8 mouse cellular contexts compared by ENCODE assay signal in the genomic region with DNA sequence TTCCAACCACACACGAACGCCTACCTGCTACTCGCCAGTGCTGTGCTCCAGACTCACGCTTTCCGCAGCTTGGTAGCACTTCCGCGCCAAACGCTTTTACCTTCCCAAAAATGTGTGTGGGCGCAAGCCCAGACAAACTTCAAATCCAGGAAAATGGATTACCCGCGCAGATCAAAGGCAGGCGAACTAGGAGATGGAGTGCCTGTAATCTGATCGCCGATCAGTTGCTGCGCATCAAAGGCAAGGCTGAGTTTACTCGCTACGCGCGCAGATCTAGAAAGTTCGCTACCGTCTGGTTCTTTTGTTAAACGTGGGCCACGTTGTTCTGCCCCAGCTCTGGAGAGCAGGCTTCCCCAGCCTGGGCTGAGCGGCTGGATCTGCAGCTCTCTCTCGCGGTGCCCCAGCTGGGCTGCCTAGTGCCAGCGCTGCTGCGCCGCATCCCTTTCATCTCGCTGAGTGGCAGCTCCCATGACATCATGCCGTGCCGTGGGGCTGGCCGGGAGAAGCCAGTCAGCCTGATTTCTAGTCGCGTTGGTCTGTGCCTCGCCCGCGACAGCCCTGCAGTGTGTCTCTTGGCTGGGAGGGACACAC. TPM values are rescaled to one million over a fixed set of nuclear protein-coding genes. Genes with fewer than 3 reads are reported as not detected.
A peak's percentile ranks its signal among the peaks of the same experiment; 100 is the strongest.
DNase-seq lines count a peak whose midpoint lies in the region; ATAC-seq lines count a peak whose summit lies in the region.

Gene Tnfrsf19, minus strand, starts transcription at position 400 of the 591 bp plus-strand sequence.

- H3K9ac ChIP-seq in embryonic facial prominence, embryonic 14.5 days (ENCODE audit: low read depth, low read length) = peak within 1 kb of the TSS; percentile 71
- peak within 1 kb of the TSS; percentile 73 for H3K9ac ChIP-seq in kidney, embryonic 16.5 days (replicated peaks; ENCODE audit: low read length)
- peak within 1 kb of the TSS; percentile 56 for H3K9ac ChIP-seq in liver, embryonic 11.5 days (ENCODE audit: low read depth, low read length)
- peak within 1 kb of the TSS; percentile 62 for H3K9ac ChIP-seq in neural tube, embryonic 11.5 days (ENCODE audit: low read length)
- peak within 1 kb of the TSS; percentile 17; the same call in 1 of the 2 replicates for H3K9ac ChIP-seq in stomach, embryonic 15.5 days

- H3K27ac ChIP-seq in embryonic facial prominence, embryonic 14.5 days (replicated peaks; ENCODE audit: low read depth, low read length) = peak within 1 kb of the TSS; percentile 87
- peak within 1 kb of the TSS; percentile 65 for H3K27ac ChIP-seq in kidney, embryonic 16.5 days (ENCODE audit: low read length)
- peak within 1 kb of the TSS; percentile 59 for H3K27ac ChIP-seq in liver, embryonic 11.5 days (ENCODE audit: low read depth, low read length)
- H3K27ac ChIP-seq in neural tube, embryonic 11.5 days (ENCODE audit: low read depth, low read length) = peak within 1 kb of the TSS; percentile 66
- peak within 1 kb of the TSS; percentile 64 for H3K27ac ChIP-seq in stomach, embryonic 15.5 days

- ATAC-seq in erythroblast, adult 5-6 weeks (replicated peaks; ENCODE audit: low FRiP score, poor library complexity, severe bottlenecking) = no peak
- ATAC-seq in embryonic facial prominence, embryonic 14.5 days (ENCODE audit: low read depth) = peak; percentile 95
- ATAC-seq in kidney, embryonic 16.5 days (ENCODE audit: low FRiP score, low TSS enrichment) = peak; percentile 92
- peak; percentile 64 for ATAC-seq in liver, embryonic 11.5 days (replicated peaks; ENCODE audit: low FRiP score)
- ATAC-seq in neural tube, embryonic 11.5 days (ENCODE audit: insufficient read depth, low FRiP score, low TSS enrichment) = peak; percentile 95
- ATAC-seq in stomach, embryonic 15.5 days (ENCODE audit: insufficient read depth, low FRiP score, low read depth) = peak; percentile 92

- peaks cover 30% of the 10 kb centered on the region for H3K27me3 ChIP-seq in erythroblast, embryonic 14.5 days (ENCODE audit: control insufficient read depth)
- H3K27me3 ChIP-seq in embryonic facial prominence, embryonic 14.5 days (replicated peaks; ENCODE audit: control insufficient read depth, insufficient read depth, low read length) = no peaks in the 10 kb centered on the region
- no peaks in the 10 kb centered on the region for H3K27me3 ChIP-seq in kidney, embryonic 16.5 days (ENCODE audit: insufficient read depth, low read length)
- peaks cover 23% of the 10 kb centered on the region for H3K27me3 ChIP-seq in liver, embryonic 11.5 days (replicated peaks; ENCODE audit: control insufficient read depth, insufficient read depth, low read length)
- no peaks in the 10 kb centered on the region for H3K27me3 ChIP-seq in neural tube, embryonic 11.5 days (ENCODE audit: control insufficient read depth, insufficient read depth, low read length)
- H3K27me3 ChIP-seq in stomach, embryonic 15.5 days (replicated peaks) = no peaks in the 10 kb centered on the region

- DNase-seq in embryonic facial prominence, embryonic 14.5 days (ENCODE audit: low spot score) = peak; percentile 93
- peak; percentile 43 to 65 for DNase-seq in heart, adult 9 months (ENCODE audit: low spot score in 2 of 2)
- DNase-seq in liver, embryonic 11.5 days (ENCODE audit: low spot score) = peak; percentile 72
- DNase-seq in neural tube, embryonic 11.5 days (ENCODE audit: low spot score) = peak; percentile 90

- H3K4me2 ChIP-seq in embryonic facial prominence, embryonic 14.5 days (ENCODE audit: low read depth, low read length) = peak within 1 kb of the TSS; percentile 85
- peak within 1 kb of the TSS; percentile 95 for H3K4me2 ChIP-seq in kidney, embryonic 16.5 days (replicated peaks; ENCODE audit: low read depth, low read length)
- peak within 1 kb of the TSS; percentile 72 for H3K4me2 ChIP-seq in liver, embryonic 11.5 days
- peak within 1 kb of the TSS; percentile 79 for H3K4me2 ChIP-seq in neural tube, embryonic 11.5 days (ENCODE audit: low read depth)
- H3K4me2 ChIP-seq in stomach, embryonic 15.5 days = peak within 1 kb of the TSS; percentile 76

- H3K4me3 ChIP-seq in erythroblast, embryonic 14.5 days (replicated peaks) = peak within 1 kb of the TSS; percentile 32
- peak within 1 kb of the TSS; percentile 50 for H3K4me3 ChIP-seq in embryonic facial prominence, embryonic 14.5 days (ENCODE audit: low read depth, low read length)
- H3K4me3 ChIP-seq in kidney, embryonic 16.5 days (ENCODE audit: low read length) = peak within 1 kb of the TSS; percentile 57
- H3K4me3 ChIP-seq in liver, embryonic 11.5 days (ENCODE audit: low read depth, low read length) = peak within 1 kb of the TSS; percentile 47
- H3K4me3 ChIP-seq in neural tube, embryonic 11.5 days (ENCODE audit: low read depth, low read length) = peak within 1 kb of the TSS; percentile 41
- H3K4me3 ChIP-seq in stomach, embryonic 15.5 days (replicated peaks) = peak within 1 kb of the TSS; percentile 45

- H3K36me3 ChIP-seq in erythroblast, embryonic 14.5 days (ENCODE audit: control insufficient read depth) = no peaks in the 10 kb centered on the region
- H3K36me3 ChIP-seq in embryonic facial prominence, embryonic 14.5 days (ENCODE audit: control insufficient read depth, insufficient read depth, low read length) = no peaks in the 10 kb centered on the region
- no peaks in the 10 kb centered on the region for H3K36me3 ChIP-seq in kidney, embryonic 16.5 days (ENCODE audit: insufficient read depth, low read length)
- H3K36me3 ChIP-seq in liver, embryonic 11.5 days (ENCODE audit: control insufficient read depth, insufficient read depth, low read length) = no peaks in the 10 kb centered on the region
- no peaks in the 10 kb centered on the region for H3K36me3 ChIP-seq in neural tube, embryonic 11.5 days (ENCODE audit: control insufficient read depth, insufficient read depth, low read length)
- no peaks in the 10 kb centered on the region for H3K36me3 ChIP-seq in stomach, embryonic 15.5 days

- WGBS in embryonic facial prominence, embryonic 14.5 days = under 1% methylated on average over 38 of the region's 38 CpGs
- under 1% methylated on average over 38 of the region's 38 CpGs for WGBS in kidney, embryonic 16.5 days
- WGBS in liver, embryonic 11.5 days = under 1% methylated on average over 38 of the region's 38 CpGs
- under 1% methylated on average over 38 of the region's 38 CpGs for WGBS in neural tube, embryonic 11.5 days
- WGBS in stomach, embryonic 15.5 days = under 1% methylated on average over 38 of the region's 38 CpGs

- no peaks in the 10 kb centered on the region for H3K9me3 ChIP-seq in erythroblast, embryonic 14.5 days (ENCODE audit: control insufficient read depth, low read length)
- H3K9me3 ChIP-seq in embryonic facial prominence, embryonic 14.5 days (ENCODE audit: control insufficient read depth, low read length) = no peaks in the 10 kb centered on the region
- no peaks in the 10 kb centered on the region for H3K9me3 ChIP-seq in kidney, embryonic 16.5 days (ENCODE audit: low read length)
- H3K9me3 ChIP-seq in liver, embryonic 11.5 days (ENCODE audit: control insufficient read depth, low read length) = no peaks in the 10 kb centered on the region
- H3K9me3 ChIP-seq in neural tube, embryonic 11.5 days (ENCODE audit: control insufficient read depth, low read length) = no peaks in the 10 kb centered on the region
- H3K9me3 ChIP-seq in stomach, embryonic 15.5 days = no peaks in the 10 kb centered on the region

- H3K4me1 ChIP-seq in erythroblast, embryonic 14.5 days (ENCODE audit: control insufficient read depth) = no peaks in the 10 kb centered on the region
- peaks cover 19% of the 10 kb centered on the region; the same call in 1 of the 2 replicates for H3K4me1 ChIP-seq in embryonic facial prominence, embryonic 14.5 days (ENCODE audit: control insufficient read depth, insufficient read depth, low read length)
- peaks cover 35% of the 10 kb centered on the region for H3K4me1 ChIP-seq in kidney, embryonic 16.5 days (ENCODE audit: insufficient read depth, low read length)
- H3K4me1 ChIP-seq in liver, embryonic 11.5 days (replicated peaks; ENCODE audit: control insufficient read depth, insufficient read depth, low read length) = no peaks in the 10 kb centered on the region
- H3K4me1 ChIP-seq in neural tube, embryonic 11.5 days (ENCODE audit: control insufficient read depth, insufficient read depth, low read length) = peaks cover 8% of the 10 kb centered on the region
- peaks cover 5% of the 10 kb centered on the region; the same call in 1 of the 2 replicates for H3K4me1 ChIP-seq in stomach, embryonic 15.5 days

RNA-seq across cellular contexts. Expression of gene Tnfrsf19, which starts in this region (rescaled TPM):
- not detected in 2 replicates for polyA plus RNA-seq in erythroblast, embryonic 14.5 days (2012)
- total RNA-seq in erythroblast, adult 5-6 weeks (2015; ENCODE audit: low replicate concordance) = 0.19 TPM in 1 of 2 replicates, not detected in the other
- 0.14 and 0.17 TPM in 2 replicates for total RNA-seq in erythroblast, adult 5-6 weeks (2017; ENCODE audit: low replicate concordance)
- 94.1 and 99.9 TPM in 2 replicates for polyA plus RNA-seq in embryonic facial prominence, embryonic 14.5 days (2014; fragmentation: Nextera tagmentation; extraction: Ambion mirVana)
- polyA plus RNA-seq in kidney, embryonic 16.5 days (2015; fragmentation: Nextera tagmentation; extraction: Ambion mirVana) = 17.0 and 18.9 TPM in 2 replicates
- 13.8 and 15.5 TPM in 2 replicates for polyA plus RNA-seq in liver, embryonic 11.5 days (2014; fragmentation: Nextera tagmentation; extraction: Ambion mirVana)
- 50.6 and 53.8 TPM in 2 replicates for polyA plus RNA-seq in neural tube, embryonic 11.5 days (2014; fragmentation: Nextera tagmentation; extraction: Ambion mirVana)
- polyA plus RNA-seq in stomach, embryonic 15.5 days (2015; fragmentation: Nextera tagmentation; extraction: Ambion mirVana) = 23.6 and 28.5 TPM in 2 replicates

Comparison
In these comparisons a context has a peak if more than half of its experiments do, and no peak if none do; other contexts are left out.
1. RNA of gene Tnfrsf19 (polyA plus RNA-seq): 94.1 to 99.9 TPM in embryonic facial prominence, embryonic 14.5 days, 50.6 to 53.8 TPM in neural tube, embryonic 11.5 days, 23.6 to 28.5 TPM in stomach, embryonic 15.5 days, 17.0 to 18.9 TPM in kidney, embryonic 16.5 days and 13.8 to 15.5 TPM in liver, embryonic 11.5 days; not detected in erythroblast, embryonic 14.5 days; every median in the first group is over 10 times any median in the second.
2. H3K9ac ChIP-seq: peak in every context shown above with its lines; median percentile 73 in kidney, embryonic 16.5 days; 71 in embryonic facial prominence, embryonic 14.5 days; 62 in neural tube, embryonic 11.5 days; 56 in liver, embryonic 11.5 days; 17 in stomach, embryonic 15.5 days.
3. Peak in every context shown above with its lines, with median percentiles within 50 percentile points of each other: H3K4me3 ChIP-seq, DNase-seq, H3K27ac ChIP-seq and H3K4me2 ChIP-seq.